Mouse (Mus musculus) thymus, postnatal 36 days (tissue): Measurements from ENCODE around the gene Wdr63.

Source experiments
- DNase-seq, 2 experiments: peaks; one replicate each; pipeline ENCODE4 v3.0.0; 2022; ENCODE audit warnings: mixed read lengths in 2 of 2

The Wdr63 gene

GRCm38 (mm10) chr3:146107921-146108571, at the start of gene Wdr63:
Wdr63 (minus strand) TSS chr3:146108130.
- peak; percentile 15 to 30 for DNase-seq

GRCm38 (mm10) chr3:146156811-146157210, 48.9 kb upstream of the Wdr63 start:
- no peak for DNase-seq

- peak in 1 of 2 experiments; percentile 31 for DNase-seq
Observed at GRCm38 (mm10) chr3:146155628-146156576, 48.0 kb upstream of the Wdr63 start.

- DNase-seq = no peak
Observed at GRCm38 (mm10) chr3:146153862-146154611, 46.1 kb upstream of the Wdr63 start.

GRCm38 (mm10) chr3:146152913-146153312, 45.0 kb upstream of the Wdr63 start:
- DNase-seq = no peak

GRCm38 (mm10) chr3:146152348-146152747, 44.4 kb upstream of the Wdr63 start:
- DNase-seq = no peak

- no peak for DNase-seq
Observed at GRCm38 (mm10) chr3:146151755-146152154, 43.8 kb upstream of the Wdr63 start.

- DNase-seq = no peak
Observed at GRCm38 (mm10) chr3:146151328-146151727, 43.4 kb upstream of the Wdr63 start.

- DNase-seq = peak; percentile 38 to 62
Observed at GRCm38 (mm10) chr3:146150560-146150959, 42.6 kb upstream of the Wdr63 start.

- peak; percentile 65 to 66 for DNase-seq
Observed at GRCm38 (mm10) chr3:146150058-146150400, 42.1 kb upstream of the Wdr63 start.

- peak; percentile 35 to 46 for DNase-seq
Observed at GRCm38 (mm10) chr3:146149156-146150057, 41.5 kb upstream of the Wdr63 start, which contains the start of gene Mcoln2. Mcoln2 (plus strand) TSS chr3:146149833.

GRCm38 (mm10) chr3:146146131-146146530, 38.2 kb upstream of the Wdr63 start:
- no peak for DNase-seq

- DNase-seq = no peak
Observed at GRCm38 (mm10) chr3:146145501-146145900, 37.6 kb upstream of the Wdr63 start.

- no peak for DNase-seq
Observed at GRCm38 (mm10) chr3:146142523-146142922, 34.6 kb upstream of the Wdr63 start.

- DNase-seq = no peak
Observed at GRCm38 (mm10) chr3:146140276-146140675, 32.3 kb upstream of the Wdr63 start.

- no peak for DNase-seq
Observed at GRCm38 (mm10) chr3:146136422-146136821, 28.5 kb upstream of the Wdr63 start.

- DNase-seq = no peak
Observed at GRCm38 (mm10) chr3:146135417-146135816, 27.5 kb upstream of the Wdr63 start.

- DNase-seq = no peak
Observed at GRCm38 (mm10) chr3:146134834-146135233, 26.9 kb upstream of the Wdr63 start.

- DNase-seq = no peak
Observed at GRCm38 (mm10) chr3:146127205-146127604, 19.3 kb upstream of the Wdr63 start.

- no peak for DNase-seq
Observed at GRCm38 (mm10) chr3:146123464-146123825, 15.5 kb upstream of the Wdr63 start.

GRCm38 (mm10) chr3:146122807-146123463, 15.0 kb upstream of the Wdr63 start:
- DNase-seq = no peak

- DNase-seq = no peak
Observed at GRCm38 (mm10) chr3:146122125-146122420, 14.1 kb upstream of the Wdr63 start.
